Comparison of ENCODE assay signal across 9 mouse cellular contexts in genomic region chr14:115475234-115475633, GRCm38 (mm10).
A peak's percentile ranks its signal among the peaks of the same experiment; 100 is the strongest.
DNase-seq lines count a peak whose midpoint lies in the region; ATAC-seq and TF ChIP-seq lines count a peak whose summit lies in the region.
"Had no signal": no experiment of that assay in that cellular context is flagged by ENCODE, and none has a peak within 500 bp of the region (broad histone marks: within the 10 kb centered on the region; RNA-seq: fewer than 3 reads in every experiment).

No protein-coding gene starts in this region.

- DNase-seq in lung, postnatal 10 days = peak; percentile 21
- no peak for DNase-seq in lung, adult 18-20 months
- peak; percentile 20 for DNase-seq in adrenal gland, postnatal 25 days
- DNase-seq in layer of hippocampus, adult 2 months (ENCODE audit: low spot score in 2 of 2) = peak; percentile 41 to 49
- DNase-seq in yolk sac, embryonic 10.5 days (ENCODE audit: low spot score) = peak; percentile 7
- no peak for DNase-seq in urinary bladder, adult 18-20 months (ENCODE audit: low spot score in 2 of 2)

- H3K4me3 ChIP-seq in layer of hippocampus, adult 2 months = no peak overlapping the region
- H3K4me3 ChIP-seq: liver, embryonic 15.5 days had no signal

- peak; percentile 97 for ATAC-seq in frontal cortex, adult (ENCODE audit: low TSS enrichment)
- ATAC-seq in megakaryocyte-erythroid progenitor cell, adult 5-6 weeks (replicated peaks; ENCODE audit: low FRiP score, low TSS enrichment, poor library complexity, severe bottlenecking) = peak; percentile 94

- H3K27ac ChIP-seq in layer of hippocampus, adult 2 months = no peak overlapping the region
- H3K27ac ChIP-seq: liver, embryonic 15.5 days had no signal

- peak; percentile 77 for TF ChIP-seq CTCF in layer of hippocampus, adult 2 months (conservative IDR thresholded peaks at IDR 0.05)

Comparison
In these comparisons a context has a peak if more than half of its experiments do, and no peak if none do; other contexts are left out.
1. DNase-seq: peak in lung, postnatal 10 days (single experiment), adrenal gland, postnatal 25 days (single experiment), layer of hippocampus, adult 2 months (2 of 2) and yolk sac, embryonic 10.5 days (single experiment); none in lung, adult 18-20 months (0 of 2) and urinary bladder, adult 18-20 months (0 of 2).